Mouse (Mus musculus) 3T3-L1 (cell line): ENCODE results near the gene Gimap8.
A peak's percentile ranks its signal among the peaks of the same experiment; 100 is the strongest.

Experiments
- DNase-seq: peaks from one replicate; pipeline ENCODE4 v3.0.0-alpha.2; 2015; ENCODE audit warnings: low read depth, low spot score

Gimap8 gene

DNA sequence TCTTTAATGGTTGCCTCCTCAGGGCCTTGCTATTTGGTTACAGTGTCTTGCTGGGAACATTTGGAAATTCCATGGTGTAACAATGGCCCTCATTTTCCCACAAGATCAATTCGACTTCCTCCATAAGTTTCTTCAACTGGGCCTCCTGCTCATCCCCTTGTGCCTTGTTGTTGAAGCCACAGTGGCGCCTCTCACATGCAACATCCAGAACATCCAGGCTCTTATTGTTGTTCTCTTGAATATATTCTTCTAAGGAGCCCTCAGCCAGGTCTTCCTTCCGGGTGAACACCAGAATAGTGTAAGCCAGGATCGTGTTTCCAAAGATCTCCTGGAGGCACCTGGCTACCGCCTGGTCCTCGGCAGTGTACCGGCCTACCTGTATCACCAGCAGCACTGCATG, 55.1 kb downstream of the Gimap8 start:
- DNase-seq: no peak

- peak; percentile 15 for DNase-seq
These were observed 55.6 kb downstream of the Gimap8 start for GRCm38 (mm10) chr6:48702601-48703000.

- DNase-seq: no peak
These were observed 57.1 kb downstream of the Gimap8 start for GRCm38 (mm10) chr6:48704146-48704545.

DNA sequence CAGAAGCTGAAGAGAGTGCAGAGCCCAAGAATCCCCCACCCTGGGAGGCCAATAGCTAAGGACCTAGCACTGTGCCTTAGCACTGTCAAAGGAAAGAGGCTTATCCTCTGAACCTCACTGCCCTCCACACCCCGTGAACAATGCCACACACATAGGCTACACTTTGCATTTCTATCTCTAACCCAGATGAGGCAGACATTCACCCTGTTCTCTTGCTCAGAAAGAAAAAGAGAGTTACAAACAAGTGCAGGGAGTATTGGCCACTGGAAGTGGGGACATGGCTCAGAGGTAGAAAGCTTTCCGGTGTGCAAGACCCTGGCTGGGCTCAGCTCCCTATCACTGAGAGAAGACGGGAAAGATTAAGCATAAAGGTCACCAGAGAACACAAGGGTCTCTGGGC, 59.1 kb downstream of the Gimap8 start:
- DNase-seq: no peak
